28 mouse cellular contexts compared by ENCODE assay signal in the genomic region with DNA sequence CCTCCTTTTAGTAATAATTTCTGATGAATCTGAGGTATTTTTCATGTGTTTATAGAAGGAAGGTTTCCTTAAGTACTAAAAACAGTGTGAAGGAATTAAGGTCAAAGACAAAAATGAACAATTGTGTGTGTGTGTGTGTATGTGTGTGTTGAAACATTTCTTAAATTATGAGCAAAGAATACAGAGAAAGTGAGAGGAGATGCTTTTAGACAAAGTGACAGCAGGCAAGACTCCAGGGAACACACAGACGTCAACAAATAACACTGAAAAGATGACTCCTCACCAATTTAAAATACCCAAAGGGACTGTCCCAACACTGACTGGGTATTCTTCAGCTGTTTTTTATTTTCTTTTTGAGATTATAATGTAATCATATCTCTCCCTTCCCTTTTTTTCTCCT. TPM values are rescaled to one million over a fixed set of nuclear protein-coding genes. Genes with fewer than 3 reads are reported as not detected.
"Had no signal": no experiment of that assay in that cellular context is flagged by ENCODE, and none has a peak within 500 bp of the region (broad histone marks: within the 10 kb centered on the region; RNA-seq: fewer than 3 reads in every experiment).

No protein-coding gene starts in this region.

- H3K27ac ChIP-seq: heart, embryonic 13.5 days; heart, embryonic 15.5 days; hindbrain, embryonic 13.5 days; hindbrain, embryonic 15.5 days; hindbrain, postnatal 0 days; kidney, embryonic 15.5 days; kidney, postnatal 0 days; limb, embryonic 13.5 days; limb, embryonic 15.5 days had no signal

- H3K36me3 ChIP-seq: heart, embryonic 13.5 days; heart, embryonic 15.5 days; hindbrain, embryonic 13.5 days; hindbrain, embryonic 15.5 days; kidney, embryonic 15.5 days; limb, embryonic 13.5 days; limb, embryonic 15.5 days had no signal

- DNase-seq: forebrain, postnatal 0 days; gastrocnemius, postnatal 14 days; gastrocnemius, postnatal 36 days; heart, adult 18-20 months; heart, postnatal 14 days; heart, postnatal 36 days; kidney, adult 11 months; kidney, adult 2 months; kidney, adult 9 months; kidney, postnatal 14 days; kidney, postnatal 36 days; layer of hippocampus, adult 9-11 months; layer of hippocampus, postnatal 36 days; left cerebral cortex, postnatal 4 days had no signal

- ATAC-seq: forebrain, postnatal 0 days; hindbrain, postnatal 0 days; intestine, embryonic 16.5 days had no signal

- H3K9ac ChIP-seq: forebrain, postnatal 0 days; heart, embryonic 13.5 days; heart, embryonic 15.5 days; hindbrain, embryonic 13.5 days; hindbrain, embryonic 15.5 days; kidney, embryonic 15.5 days; limb, embryonic 13.5 days; limb, embryonic 15.5 days had no signal

- H3K27me3 ChIP-seq: heart, embryonic 13.5 days; heart, embryonic 15.5 days; hindbrain, embryonic 13.5 days; hindbrain, embryonic 15.5 days; kidney, embryonic 15.5 days; limb, embryonic 13.5 days; limb, embryonic 15.5 days had no signal

- H3K9me3 ChIP-seq: heart, embryonic 13.5 days; heart, embryonic 15.5 days; hindbrain, embryonic 13.5 days; hindbrain, embryonic 15.5 days; kidney, embryonic 15.5 days; limb, embryonic 13.5 days; limb, embryonic 15.5 days had no signal

- H3K4me1 ChIP-seq: heart, embryonic 15.5 days; hindbrain, embryonic 13.5 days; hindbrain, embryonic 15.5 days had no signal

- H3K4me2 ChIP-seq: heart, embryonic 11.5 days; heart, embryonic 13.5 days; heart, embryonic 15.5 days; hindbrain, embryonic 13.5 days; hindbrain, embryonic 15.5 days; kidney, embryonic 15.5 days; limb, embryonic 13.5 days; limb, embryonic 15.5 days had no signal

- H3K4me3 ChIP-seq: heart, embryonic 13.5 days; heart, embryonic 15.5 days; hindbrain, embryonic 13.5 days; hindbrain, embryonic 15.5 days; kidney, embryonic 15.5 days; limb, embryonic 13.5 days; limb, embryonic 15.5 days had no signal

RNA-seq across cellular contexts. Expression of a gene that starts 37.0 kb away (rescaled TPM):
- total RNA-seq: gastrocnemius, adult 18-20 months; gastrocnemius, adult 8-10 months; gastrocnemius, postnatal 36 days; hematopoietic stem cell, adult 5-6 weeks had no signal
